Mouse (Mus musculus): ENCODE results near the gene Wdfy2. TPM values are rescaled to one million over a fixed set of nuclear protein-coding genes. Genes with fewer than 3 reads are reported as not detected.

Gene Wdfy2
- polyA plus RNA-seq, 1 experiment from 2014 or later, result 9.2 TPM

DNA sequence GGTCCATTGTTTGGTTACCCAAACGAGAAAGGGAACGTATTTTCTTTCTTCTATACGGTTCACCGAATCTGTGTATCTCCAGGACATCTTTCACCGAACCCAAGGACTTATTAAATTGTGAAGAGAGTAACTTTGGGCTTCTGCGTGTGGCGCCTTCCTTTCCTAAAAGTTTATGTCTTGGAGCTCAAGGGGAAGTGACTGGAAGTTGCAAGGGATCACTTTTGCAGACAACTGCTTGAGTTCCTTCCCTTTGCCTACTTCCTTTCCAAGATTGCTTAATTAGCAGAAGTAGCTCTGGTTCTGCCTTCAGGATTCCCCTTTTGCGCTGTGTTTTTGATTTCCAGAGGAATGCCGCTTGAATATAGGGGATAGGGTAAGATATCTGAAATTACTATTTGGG, 858 bp downstream of the Wdfy2 start:
- Histone ChIP-seq H3K36me3 (ENCODE audit: control insufficient read depth, insufficient read depth, low read length) (no peaks in the 10 kb centered on the region), H3K9ac (ENCODE audit: low read length) (peak overlapping the region; percentile 88)
- WGBS, result 16% methylated on average over 9 of the region's 9 CpGs

DNA sequence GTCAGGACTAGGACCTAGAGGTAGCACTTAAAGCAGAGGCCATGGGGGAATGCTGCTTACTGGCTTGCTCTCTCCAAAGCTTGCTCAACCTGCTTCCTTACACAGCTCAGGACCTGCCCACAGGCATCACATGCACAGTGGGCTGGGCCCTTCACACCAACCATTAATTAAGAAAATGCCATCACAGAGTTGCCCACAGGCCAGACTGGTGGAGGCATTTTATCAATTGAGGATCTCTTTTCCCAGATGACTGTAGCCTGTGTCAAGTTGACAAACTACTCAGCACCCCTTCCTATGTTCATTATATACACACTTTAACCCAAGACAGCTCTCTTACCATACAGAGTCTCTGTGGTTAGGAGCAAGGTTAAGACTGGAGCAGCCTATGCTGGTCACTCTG, 4.2 kb downstream of the Wdfy2 start:
- Histone ChIP-seq H3K4me3 (ENCODE audit: low read depth, low read length) (no peak overlapping the region), H3K27me3 (replicated peaks; ENCODE audit: control insufficient read depth, insufficient read depth, low read length) (no peaks in the 10 kb centered on the region), H3K4me1 (ENCODE audit: control insufficient read depth, insufficient read depth, low read length) (peaks cover 13% of the 10 kb centered on the region), H3K9ac (ENCODE audit: low read length) (no peak overlapping the region), H3K4me2 (ENCODE audit: low read length) (no peak overlapping the region), H3K36me3 (ENCODE audit: control insufficient read depth, insufficient read depth, low read length) (no peaks in the 10 kb centered on the region), H3K9me3 (replicated peaks; ENCODE audit: control insufficient read depth, low read length) (no peaks in the 10 kb centered on the region), H3K27ac (ENCODE audit: low read depth, low read length) (no peak overlapping the region)
- ATAC-seq (no peak), DNase-seq (ENCODE audit: low spot score) (no peak)

More for the DNA sequence above, 858 bp downstream of the Wdfy2 start:
- peaks cover 13% of the 10 kb centered on the region for H3K4me1 ChIP-seq (ENCODE audit: control insufficient read depth, insufficient read depth, low read length)
- H3K4me2 ChIP-seq (ENCODE audit: low read length), result peak overlapping the region; percentile 71
- no peaks in the 10 kb centered on the region for H3K27me3 ChIP-seq (replicated peaks; ENCODE audit: control insufficient read depth, insufficient read depth, low read length)
- H3K9me3 ChIP-seq (replicated peaks; ENCODE audit: control insufficient read depth, low read length), result no peaks in the 10 kb centered on the region
- no peak overlapping the region for H3K27ac ChIP-seq (ENCODE audit: low read depth, low read length)
- no peak for DNase-seq (ENCODE audit: low spot score)
- H3K4me3 ChIP-seq (ENCODE audit: low read depth, low read length), result peak overlapping the region; percentile 87
- no peak for ATAC-seq

DNA sequence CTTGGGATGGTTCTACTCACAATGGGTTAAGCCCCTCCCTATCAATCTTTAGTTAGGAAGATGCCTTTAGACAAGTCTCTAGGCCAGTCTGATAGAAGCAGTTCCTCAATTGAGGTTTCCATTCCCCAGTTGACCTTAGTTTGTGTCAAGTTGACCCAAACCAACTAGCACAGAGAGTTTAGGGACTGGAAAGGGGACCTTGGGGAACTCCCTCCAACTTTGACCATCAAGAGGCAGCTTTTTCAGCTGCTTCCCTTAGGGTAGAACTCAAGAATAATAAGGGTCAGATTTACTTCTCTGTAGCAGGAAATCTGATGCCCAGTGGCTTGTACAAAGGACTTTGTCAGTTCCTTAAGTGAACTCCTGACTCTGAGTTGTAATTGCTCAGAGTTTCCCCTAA, 5.0 kb downstream of the Wdfy2 start:
- ATAC-seq (no peak), DNase-seq (ENCODE audit: low spot score) (no peak)
- Histone ChIP-seq H3K9ac (ENCODE audit: low read length) (no peak overlapping the region), H3K4me1 (ENCODE audit: control insufficient read depth, insufficient read depth, low read length) (peaks cover 13% of the 10 kb centered on the region), H3K4me3 (ENCODE audit: low read depth, low read length) (no peak overlapping the region), H3K27me3 (replicated peaks; ENCODE audit: control insufficient read depth, insufficient read depth, low read length) (no peaks in the 10 kb centered on the region), H3K27ac (ENCODE audit: low read depth, low read length) (no peak overlapping the region), H3K36me3 (ENCODE audit: control insufficient read depth, insufficient read depth, low read length) (no peaks in the 10 kb centered on the region), H3K4me2 (ENCODE audit: low read length) (no peak overlapping the region), H3K9me3 (replicated peaks; ENCODE audit: control insufficient read depth, low read length) (no peaks in the 10 kb centered on the region)

DNA sequence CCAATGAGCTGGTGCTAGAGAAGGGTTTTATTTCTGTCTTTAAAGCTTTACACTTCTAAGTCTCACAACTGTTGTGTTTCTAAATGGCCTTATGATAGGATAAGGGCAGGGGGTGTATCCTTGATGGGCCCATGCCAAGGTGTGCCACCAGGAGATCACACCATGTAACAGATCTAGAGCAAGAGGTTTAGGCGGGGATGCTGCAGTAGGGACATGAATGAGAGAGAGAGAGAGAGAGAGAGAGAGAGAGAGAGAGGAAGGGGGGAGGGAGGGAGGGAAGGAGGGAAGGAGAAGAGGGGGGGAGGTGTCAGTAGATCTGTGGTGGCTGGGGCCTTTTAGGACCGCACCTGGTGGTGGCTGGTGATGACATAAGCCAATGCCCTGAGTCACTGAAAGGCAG, 5.5 kb downstream of the Wdfy2 start:
- H3K36me3 ChIP-seq (ENCODE audit: control insufficient read depth, insufficient read depth, low read length), result no peaks in the 10 kb centered on the region
- WGBS, result 70% methylated on average over 2 of the region's 2 CpGs
- H3K4me2 ChIP-seq (ENCODE audit: low read length), result no peak overlapping the region
- DNase-seq (ENCODE audit: low spot score), result no peak
- ATAC-seq, result no peak
- peaks cover 13% of the 10 kb centered on the region for H3K4me1 ChIP-seq (ENCODE audit: control insufficient read depth, insufficient read depth, low read length)
- H3K27ac ChIP-seq (ENCODE audit: low read depth, low read length), result no peak overlapping the region
- H3K27me3 ChIP-seq (replicated peaks; ENCODE audit: control insufficient read depth, insufficient read depth, low read length), result no peaks in the 10 kb centered on the region
- no peak overlapping the region for H3K9ac ChIP-seq (ENCODE audit: low read length)
- no peak overlapping the region for H3K4me3 ChIP-seq (ENCODE audit: low read depth, low read length)
- no peaks in the 10 kb centered on the region for H3K9me3 ChIP-seq (replicated peaks; ENCODE audit: control insufficient read depth, low read length)

DNA sequence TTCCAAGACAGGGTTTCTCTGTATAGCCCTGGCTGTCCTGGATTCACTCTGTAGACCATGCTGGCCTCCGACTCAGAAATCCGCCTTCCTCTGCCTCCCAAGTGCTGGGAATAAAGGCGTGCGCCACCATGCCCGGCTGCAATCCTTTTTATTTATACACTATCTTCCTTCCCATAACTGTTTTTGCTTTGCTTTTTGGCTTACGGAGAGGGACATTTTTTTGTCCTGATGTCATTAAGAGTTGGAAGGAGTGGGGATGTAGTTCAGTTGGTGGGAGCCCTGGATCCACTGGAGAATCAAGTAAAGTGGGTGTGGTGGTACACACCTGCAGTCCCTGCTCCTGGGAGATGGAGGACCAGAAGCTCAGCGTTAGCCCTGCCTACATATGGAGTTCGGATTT, 6.7 kb downstream of the Wdfy2 start:
- WGBS, result 80% methylated on average over 8 of the region's 8 CpGs

DNA sequence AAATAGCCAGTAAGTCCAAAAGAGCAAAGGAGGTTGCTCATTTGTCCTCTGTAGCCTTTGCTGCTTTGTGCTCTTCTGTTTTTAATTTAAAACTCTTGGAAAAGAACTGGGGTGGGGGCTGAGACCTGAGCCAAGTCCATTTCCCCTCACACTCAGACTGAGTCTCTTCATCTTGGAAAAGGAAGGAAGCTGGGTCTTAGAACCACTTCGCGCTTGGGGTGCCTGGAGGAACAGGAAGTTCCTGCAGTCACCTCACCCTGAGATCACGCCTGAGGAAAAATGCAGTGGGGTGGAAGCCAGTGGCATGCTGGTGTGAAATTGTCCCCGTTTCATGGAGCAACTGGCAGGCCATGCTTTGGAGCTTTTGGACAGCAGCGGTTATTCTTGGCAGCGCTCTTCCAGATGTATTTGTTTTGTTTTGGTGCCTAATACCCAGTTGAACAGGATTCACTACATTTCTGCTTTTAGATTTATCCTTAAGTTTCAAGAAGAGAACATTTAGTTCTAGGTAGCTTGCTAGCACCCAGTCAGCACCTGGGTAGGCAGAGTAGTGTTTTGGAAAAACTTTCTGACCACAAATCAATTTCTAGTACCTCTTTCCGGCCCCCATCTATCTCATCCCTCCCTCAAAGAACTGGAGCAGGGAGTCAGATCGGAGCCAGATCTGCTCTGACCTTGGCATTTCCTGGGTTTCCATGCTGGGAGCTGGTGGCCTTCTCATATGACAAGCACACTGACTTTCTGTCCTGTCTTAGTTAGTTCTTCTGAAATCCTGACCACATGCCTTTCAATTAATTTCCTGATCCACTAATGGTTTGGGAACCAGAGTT, 7.7 kb downstream of the Wdfy2 start:
- no peak overlapping the region for H3K27ac ChIP-seq (ENCODE audit: low read depth, low read length)
- H3K9ac ChIP-seq (ENCODE audit: low read length), result no peak overlapping the region
- H3K4me3 ChIP-seq (ENCODE audit: low read depth, low read length), result no peak overlapping the region
- no peaks in the 10 kb centered on the region for H3K9me3 ChIP-seq (replicated peaks; ENCODE audit: control insufficient read depth, low read length)
- no peaks in the 10 kb centered on the region for H3K27me3 ChIP-seq (replicated peaks; ENCODE audit: control insufficient read depth, insufficient read depth, low read length)
- H3K4me1 ChIP-seq (ENCODE audit: control insufficient read depth, insufficient read depth, low read length), result no peaks in the 10 kb centered on the region
- no peaks in the 10 kb centered on the region for H3K36me3 ChIP-seq (ENCODE audit: control insufficient read depth, insufficient read depth, low read length)
- no peak overlapping the region for H3K4me2 ChIP-seq (ENCODE audit: low read length)
- DNase-seq (ENCODE audit: low spot score) (no peak), ATAC-seq (no peak)
- WGBS, result 81% methylated on average over 8 of the region's 8 CpGs

More for the DNA sequence above, 6.7 kb downstream of the Wdfy2 start:
- Histone ChIP-seq H3K27me3 (replicated peaks; ENCODE audit: control insufficient read depth, insufficient read depth, low read length) (no peaks in the 10 kb centered on the region), H3K9ac (ENCODE audit: low read length) (no peak overlapping the region), H3K4me1 (ENCODE audit: control insufficient read depth, insufficient read depth, low read length) (peaks cover 3% of the 10 kb centered on the region), H3K4me3 (ENCODE audit: low read depth, low read length) (no peak overlapping the region), H3K27ac (ENCODE audit: low read depth, low read length) (no peak overlapping the region), H3K9me3 (replicated peaks; ENCODE audit: control insufficient read depth, low read length) (no peaks in the 10 kb centered on the region), H3K36me3 (ENCODE audit: control insufficient read depth, insufficient read depth, low read length) (no peaks in the 10 kb centered on the region), H3K4me2 (ENCODE audit: low read length) (no peak overlapping the region)
- no peak for ATAC-seq
- DNase-seq (ENCODE audit: low spot score), result no peak

DNA sequence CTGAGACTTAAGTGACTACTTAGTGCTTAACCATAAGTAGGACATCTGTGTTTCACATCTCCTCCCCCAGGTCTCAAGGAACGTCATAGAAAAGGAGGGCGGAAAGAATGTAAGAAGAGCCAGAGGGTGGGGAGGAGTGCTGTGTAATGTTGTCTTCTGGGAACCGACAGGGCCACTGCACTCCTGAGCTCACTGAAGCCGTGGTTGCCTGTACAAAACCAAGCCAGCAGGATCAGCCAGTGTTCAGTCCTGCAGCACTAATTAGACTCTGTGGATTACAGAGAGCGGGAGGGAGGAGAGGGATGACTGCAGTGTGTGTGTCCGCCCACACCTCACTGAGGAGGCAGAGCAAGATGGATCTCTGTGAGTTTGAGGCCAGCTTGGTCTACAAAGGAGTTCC, 13.5 kb downstream of the Wdfy2 start:
- 8% methylated on average over 6 of the region's 6 CpGs for WGBS
- ATAC-seq, result peak; percentile 71

DNA sequence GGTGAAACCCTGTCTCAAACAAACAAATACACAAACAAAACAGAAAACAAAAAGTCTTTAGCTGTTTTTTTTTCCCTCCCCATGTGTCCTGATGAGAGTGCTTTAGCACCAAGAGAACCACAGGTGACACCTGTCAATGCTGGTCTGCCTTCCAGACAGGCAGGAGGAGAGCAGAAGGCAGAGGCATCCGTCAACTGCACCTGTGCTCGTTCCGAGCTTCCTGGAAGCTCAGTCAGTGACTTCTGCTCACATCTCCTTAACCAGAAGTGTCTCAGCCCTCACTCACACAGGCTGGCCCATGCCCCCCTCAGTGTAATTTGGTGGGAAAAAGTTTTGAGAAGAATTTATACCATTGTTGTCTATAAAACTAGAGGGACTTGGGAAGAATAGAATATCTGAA, 15.4 kb downstream of the Wdfy2 start:
- no peak overlapping the region for H3K9ac ChIP-seq (ENCODE audit: low read length)
- no peak overlapping the region for H3K4me3 ChIP-seq (ENCODE audit: low read depth, low read length)
- no peaks in the 10 kb centered on the region for H3K9me3 ChIP-seq (replicated peaks; ENCODE audit: control insufficient read depth, low read length)
- DNase-seq (ENCODE audit: low spot score) (no peak), ATAC-seq (no peak)
- 70% methylated on average over 3 of the region's 3 CpGs for WGBS
- H3K27me3 ChIP-seq (replicated peaks; ENCODE audit: control insufficient read depth, insufficient read depth, low read length), result no peaks in the 10 kb centered on the region
- no peak overlapping the region for H3K27ac ChIP-seq (ENCODE audit: low read depth, low read length)
- peaks cover 9% of the 10 kb centered on the region; the same call in 1 of the 2 replicates for H3K4me1 ChIP-seq (ENCODE audit: control insufficient read depth, insufficient read depth, low read length)
- H3K4me2 ChIP-seq (ENCODE audit: low read length), result no peak overlapping the region
- no peaks in the 10 kb centered on the region for H3K36me3 ChIP-seq (ENCODE audit: control insufficient read depth, insufficient read depth, low read length)

More for the DNA sequence above, 13.5 kb downstream of the Wdfy2 start:
- DNase-seq (ENCODE audit: low spot score), result peak; percentile 58
- Histone ChIP-seq H3K9me3 (replicated peaks; ENCODE audit: control insufficient read depth, low read length) (no peaks in the 10 kb centered on the region), H3K27me3 (replicated peaks; ENCODE audit: control insufficient read depth, insufficient read depth, low read length) (no peaks in the 10 kb centered on the region), H3K9ac (ENCODE audit: low read length) (no peak overlapping the region), H3K4me2 (ENCODE audit: low read length) (no peak overlapping the region), H3K4me3 (ENCODE audit: low read depth, low read length) (no peak overlapping the region), H3K27ac (ENCODE audit: low read depth, low read length) (no peak overlapping the region), H3K4me1 (ENCODE audit: control insufficient read depth, insufficient read depth, low read length) (peaks cover 9% of the 10 kb centered on the region; the same call in 1 of the 2 replicates), H3K36me3 (ENCODE audit: control insufficient read depth, insufficient read depth, low read length) (no peaks in the 10 kb centered on the region)

DNA sequence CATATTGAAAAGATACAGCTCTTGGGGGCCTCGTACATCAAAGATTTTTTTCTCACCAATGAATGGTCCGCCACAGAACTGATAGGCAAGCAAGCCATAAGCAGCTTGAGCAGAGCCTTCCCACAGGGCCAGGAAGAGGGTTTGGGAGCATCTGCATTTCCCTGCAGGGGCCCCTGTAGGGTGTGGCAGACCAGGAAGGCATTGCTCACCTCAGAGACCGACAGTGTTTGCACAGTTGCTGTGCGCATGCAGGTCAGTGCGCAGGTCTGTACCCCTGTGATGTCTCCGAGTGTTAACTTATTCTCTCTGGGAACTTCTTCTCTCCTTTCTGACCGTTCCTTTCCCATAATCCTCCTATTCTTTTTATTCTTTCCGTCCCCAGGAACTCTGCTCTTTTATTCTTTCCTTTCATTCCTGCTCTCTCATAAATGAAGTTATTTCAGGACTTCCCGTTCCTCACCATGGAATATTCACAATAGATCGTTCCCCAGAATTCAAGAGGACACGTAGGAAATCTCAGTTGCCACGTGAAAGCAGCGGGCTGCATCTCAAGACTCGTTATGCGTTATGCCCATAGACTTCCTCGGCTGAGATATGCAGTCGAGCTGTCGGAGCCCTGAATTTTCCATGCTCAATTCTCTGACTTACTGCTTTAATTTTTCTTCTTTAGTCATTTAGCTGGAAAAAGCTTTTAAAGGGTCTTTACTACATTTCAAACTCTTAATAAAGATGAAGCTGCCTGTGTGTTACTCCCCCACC, 17.8 kb downstream of the Wdfy2 start:
- WGBS, result 43% methylated on average over 18 of the region's 18 CpGs
- ATAC-seq, result no peak
- no peak overlapping the region; the same call in 1 of the 2 replicates for H3K4me2 ChIP-seq (ENCODE audit: low read length)

More for the DNA sequence above, 17.8 kb downstream of the Wdfy2 start:
- Histone ChIP-seq H3K27ac (ENCODE audit: low read depth, low read length) (no peak overlapping the region), H3K4me3 (ENCODE audit: low read depth, low read length) (no peak overlapping the region), H3K9ac (ENCODE audit: low read length) (no peak overlapping the region), H3K36me3 (ENCODE audit: control insufficient read depth, insufficient read depth, low read length) (no peaks in the 10 kb centered on the region), H3K4me1 (ENCODE audit: control insufficient read depth, insufficient read depth, low read length) (peaks cover 9% of the 10 kb centered on the region; the same call in 1 of the 2 replicates), H3K9me3 (replicated peaks; ENCODE audit: control insufficient read depth, low read length) (no peaks in the 10 kb centered on the region), H3K27me3 (replicated peaks; ENCODE audit: control insufficient read depth, insufficient read depth, low read length) (no peaks in the 10 kb centered on the region)
- DNase-seq (ENCODE audit: low spot score), result no peak

Data from forebrain, embryonic 14.5 days (tissue).